Mouse (Mus musculus): ENCODE results near the gene Oas3. TPM values are rescaled to one million over a fixed set of nuclear protein-coding genes. Genes with fewer than 3 reads are reported as not detected.

Oas3 gene
- polyA plus RNA-seq, 2 experiments, result 0.23 to 0.31 TPM

- Histone ChIP-seq H3K4me2 (ENCODE audit: low read depth) (no peak overlapping the region), H3K4me1 (replicated peaks; ENCODE audit: control insufficient read depth in 2 of 2, insufficient read depth in 2 of 2, low read length in 1 of 2) (peaks cover 0 to 7% of the 10 kb centered on the region in 2 experiments; a peak in 2 of 4 replicates), H3K4me3 (ENCODE audit: insufficient read depth in 1 of 2, low read depth in 2 of 2, low read length in 2 of 2) (no peak overlapping the region), H3K9ac (replicated peaks) (no peak overlapping the region), H3K9me3 (ENCODE audit: control insufficient read depth, low read length) (no peaks in the 10 kb centered on the region), H3K27me3 (ENCODE audit: control insufficient read depth, insufficient read depth, low read length) (no peaks in the 10 kb centered on the region), H3K27ac (no peak overlapping the region), H3K36me3 (replicated peaks; ENCODE audit: control insufficient read depth, insufficient read depth, low read depth) (no peaks in the 10 kb centered on the region)
- no peak for DNase-seq (ENCODE audit: low read depth in 3 of 3, low spot score in 3 of 3)
- ATAC-seq (ENCODE audit: insufficient read depth), result no peak
- TF ChIP-seq CTCF (IDR thresholded peaks at IDR 0.05; ENCODE audit: low read depth) (no peak), EP300 (IDR thresholded peaks at IDR 0.05; ENCODE audit: low read depth) (no peak)
- WGBS (ENCODE audit: insufficient replicate concordance), result 8% methylated on average over 2 of the region's 2 CpGs
These were observed 1.5 kb upstream of the Oas3 start for GRCm38 (mm10) chr5:120778941-120779340.

DNA sequence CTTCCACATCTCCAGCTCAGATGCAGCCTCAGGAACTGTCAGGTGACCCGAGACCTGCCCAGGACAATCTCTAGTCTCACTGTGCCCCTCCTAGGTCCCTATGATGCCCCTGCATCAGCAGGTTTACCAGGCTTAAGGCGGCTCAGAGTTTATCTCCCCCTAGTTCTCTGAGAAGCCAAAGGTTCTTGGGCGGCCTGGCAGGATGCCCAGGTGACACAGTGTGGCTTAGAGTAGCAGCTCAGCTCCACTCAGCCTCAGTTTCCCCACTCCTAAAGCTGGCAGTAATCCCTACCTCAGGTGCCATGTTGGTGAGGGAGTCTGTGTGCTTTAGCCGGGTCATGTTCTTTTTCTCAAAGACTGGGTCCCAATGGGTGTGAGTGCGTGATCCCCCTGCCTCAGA is 660 bp downstream of the Oas3 start:
- H3K27ac ChIP-seq, result no peak overlapping the region
- ATAC-seq (ENCODE audit: insufficient read depth) (no peak), DNase-seq (ENCODE audit: low read depth in 3 of 3, low spot score in 3 of 3) (no peak)
- no peaks in the 10 kb centered on the region for H3K36me3 ChIP-seq (replicated peaks; ENCODE audit: control insufficient read depth, insufficient read depth, low read depth)
- TF ChIP-seq CTCF (IDR thresholded peaks at IDR 0.05; ENCODE audit: low read depth) (no peak), EP300 (IDR thresholded peaks at IDR 0.05; ENCODE audit: low read depth) (no peak)
- WGBS (ENCODE audit: insufficient replicate concordance), result 55% methylated on average over 5 of the region's 5 CpGs
- H3K4me1 ChIP-seq (replicated peaks; ENCODE audit: control insufficient read depth in 2 of 2, insufficient read depth in 2 of 2, low read length in 1 of 2), result peaks cover 0 to 7% of the 10 kb centered on the region in 2 experiments; a peak in 2 of 4 replicates
- no peak overlapping the region for H3K4me3 ChIP-seq (ENCODE audit: insufficient read depth in 1 of 2, low read depth in 2 of 2, low read length in 2 of 2)
- no peak overlapping the region for H3K9ac ChIP-seq (replicated peaks)
- H3K27me3 ChIP-seq (ENCODE audit: control insufficient read depth, insufficient read depth, low read length), result no peaks in the 10 kb centered on the region
- no peaks in the 10 kb centered on the region for H3K9me3 ChIP-seq (ENCODE audit: control insufficient read depth, low read length)
- no peak overlapping the region for H3K4me2 ChIP-seq (ENCODE audit: low read depth)

GRCm38 (mm10) chr5:120775287-120775985 is 2.0 kb downstream of the Oas3 start:
- WGBS (ENCODE audit: insufficient replicate concordance), result 11% methylated on average over 14 of the region's 14 CpGs
- Histone ChIP-seq H3K4me1 (replicated peaks; ENCODE audit: control insufficient read depth in 2 of 2, insufficient read depth in 2 of 2, low read length in 1 of 2) (peaks cover 0 to 7% of the 10 kb centered on the region in 2 experiments; a peak in 2 of 4 replicates), H3K27me3 (ENCODE audit: control insufficient read depth, insufficient read depth, low read length) (no peaks in the 10 kb centered on the region), H3K4me3 (ENCODE audit: insufficient read depth in 1 of 2, low read depth in 2 of 2, low read length in 2 of 2) (no peak overlapping the region), H3K9ac (replicated peaks) (no peak overlapping the region; the same call in 1 of the 2 replicates), H3K27ac (no peak overlapping the region), H3K4me2 (ENCODE audit: low read depth) (peak overlapping the region; percentile 33), H3K9me3 (ENCODE audit: control insufficient read depth, low read length) (no peaks in the 10 kb centered on the region), H3K36me3 (replicated peaks; ENCODE audit: control insufficient read depth, insufficient read depth, low read depth) (no peaks in the 10 kb centered on the region)
- DNase-seq (ENCODE audit: low read depth in 3 of 3, low spot score in 3 of 3) (peak in 1 of 3 experiments; percentile 26), ATAC-seq (ENCODE audit: insufficient read depth) (peak; percentile 85)
- TF ChIP-seq EP300 (IDR thresholded peaks at IDR 0.05; ENCODE audit: low read depth) (peak; percentile 50), CTCF (IDR thresholded peaks at IDR 0.05; ENCODE audit: low read depth) (no peak)

DNA sequence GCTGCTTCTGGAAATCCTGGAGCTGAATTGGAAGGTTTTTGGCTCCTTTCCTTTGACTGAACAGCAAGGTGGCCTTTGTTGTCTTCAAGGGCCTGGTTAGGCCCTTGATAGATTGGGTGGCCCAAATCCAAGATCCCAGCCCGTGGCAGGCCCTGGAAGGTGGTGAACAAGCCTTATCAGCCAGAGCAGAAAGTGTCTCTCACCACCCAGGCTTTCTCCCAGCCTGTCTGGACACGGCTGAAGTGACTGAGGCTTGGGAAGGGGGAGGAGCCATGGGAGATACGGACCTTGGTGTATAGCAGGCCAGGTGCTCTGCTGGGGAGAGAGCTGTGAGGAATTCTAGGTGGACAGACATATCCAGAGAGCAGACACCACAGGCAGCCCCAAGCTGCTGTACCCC is 8.1 kb downstream of the Oas3 start:
- no peaks in the 10 kb centered on the region for H3K4me1 ChIP-seq (replicated peaks; ENCODE audit: control insufficient read depth in 2 of 2, insufficient read depth in 2 of 2, low read length in 1 of 2)
- ATAC-seq (ENCODE audit: insufficient read depth) (no peak), DNase-seq (ENCODE audit: low read depth in 3 of 3, low spot score in 3 of 3) (no peak)
- TF ChIP-seq EP300 (IDR thresholded peaks at IDR 0.05; ENCODE audit: low read depth) (no peak), CTCF (IDR thresholded peaks at IDR 0.05; ENCODE audit: low read depth) (no peak)
- no peak overlapping the region for H3K9ac ChIP-seq (replicated peaks)
- no peak overlapping the region for H3K4me2 ChIP-seq (ENCODE audit: low read depth)
- H3K27ac ChIP-seq, result no peak overlapping the region
- no peaks in the 10 kb centered on the region for H3K9me3 ChIP-seq (ENCODE audit: control insufficient read depth, low read length)
- WGBS (ENCODE audit: insufficient replicate concordance), result 35% methylated on average over 3 of the region's 3 CpGs
- H3K27me3 ChIP-seq (ENCODE audit: control insufficient read depth, insufficient read depth, low read length), result no peaks in the 10 kb centered on the region
- H3K4me3 ChIP-seq (ENCODE audit: insufficient read depth in 1 of 2, low read depth in 2 of 2, low read length in 2 of 2), result no peak overlapping the region
- H3K36me3 ChIP-seq (replicated peaks; ENCODE audit: control insufficient read depth, insufficient read depth, low read depth), result no peaks in the 10 kb centered on the region

DNA sequence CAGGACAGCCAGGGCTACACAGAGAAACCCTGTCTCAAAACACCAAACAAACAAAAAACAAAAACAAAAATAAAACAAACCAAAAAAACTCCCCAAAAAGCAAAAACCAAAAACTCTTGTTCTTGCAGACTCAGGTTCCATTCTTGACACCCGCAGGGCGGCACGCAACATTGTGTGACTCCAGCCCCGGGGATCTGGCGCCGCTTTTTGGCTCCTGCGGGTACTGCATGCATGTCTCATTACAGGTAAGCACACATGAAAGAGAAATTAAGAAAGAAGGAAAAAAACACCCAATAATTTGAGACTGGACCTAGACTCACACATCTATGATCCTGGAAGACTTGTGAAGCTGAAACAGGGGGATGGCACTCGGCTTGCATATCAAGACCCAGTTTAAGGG is 12.5 kb downstream of the Oas3 start:
- no peak for ATAC-seq (ENCODE audit: insufficient read depth)
- no peak for DNase-seq (ENCODE audit: low read depth in 3 of 3, low spot score in 3 of 3)
- H3K27ac ChIP-seq, result no peak overlapping the region
- H3K36me3 ChIP-seq (replicated peaks; ENCODE audit: control insufficient read depth, insufficient read depth, low read depth), result no peaks in the 10 kb centered on the region
- H3K9me3 ChIP-seq (ENCODE audit: control insufficient read depth, low read length), result no peaks in the 10 kb centered on the region
- H3K4me3 ChIP-seq (ENCODE audit: insufficient read depth in 1 of 2, low read depth in 2 of 2, low read length in 2 of 2), result no peak overlapping the region
- H3K4me2 ChIP-seq (ENCODE audit: low read depth), result no peak overlapping the region
- H3K9ac ChIP-seq (replicated peaks), result no peak overlapping the region
- TF ChIP-seq EP300 (IDR thresholded peaks at IDR 0.05; ENCODE audit: low read depth) (no peak), CTCF (IDR thresholded peaks at IDR 0.05; ENCODE audit: low read depth) (0 out of 2 replicates have a peak, but pooled peaks have one; percentile 19)
- H3K4me1 ChIP-seq (replicated peaks; ENCODE audit: control insufficient read depth in 2 of 2, insufficient read depth in 2 of 2, low read length in 1 of 2), result no peaks in the 10 kb centered on the region
- no peaks in the 10 kb centered on the region for H3K27me3 ChIP-seq (ENCODE audit: control insufficient read depth, insufficient read depth, low read length)
- 52% methylated on average over 8 of the region's 8 CpGs for WGBS (ENCODE audit: insufficient replicate concordance)
